Mouse (Mus musculus): ENCODE measurements around the gene Map3k4. TPM values are rescaled to one million over a fixed set of nuclear protein-coding genes. Genes with fewer than 3 reads are reported as not detected.
"Not testable (repeated sequence)": the region's sequence is repeated elsewhere in the genome, so short reads cannot be mapped to it uniquely, and the experiment has no call there.

The Map3k4 gene
- polyA plus RNA-seq, 1 experiment: 25.4 TPM

- Histone ChIP-seq H3K4me1 (ENCODE audit: control insufficient read depth, insufficient read depth, low read length) (peaks cover 5% of the 10 kb centered on the region), H3K27ac (ENCODE audit: insufficient read depth, low read length) (no peak overlapping the region)
- no peak for TF ChIP-seq CTCF (IDR thresholded peaks at IDR 0.05; ENCODE audit: extremely low read depth, insufficient read depth, low read length)
- TF ChIP-seq POLR2A (IDR thresholded peaks at IDR 0.05; ENCODE audit: extremely low read depth, insufficient read depth, low read length): no peak
Measured at GRCm38 (mm10) chr17:12231087-12231486, 87.5 kb downstream of the Map3k4 start.

GRCm38 (mm10) chr17:12230167-12230566 is 88.4 kb downstream of the Map3k4 start:
- Histone ChIP-seq H3K27ac (ENCODE audit: insufficient read depth, low read length) (no peak overlapping the region), H3K4me3 (ENCODE audit: insufficient read depth, low read length) (no peak overlapping the region), H3K4me1 (ENCODE audit: control insufficient read depth, insufficient read depth, low read length) (peaks cover 5% of the 10 kb centered on the region)
- TF ChIP-seq POLR2A (IDR thresholded peaks at IDR 0.05; ENCODE audit: extremely low read depth, insufficient read depth, low read length) (no peak), CTCF (IDR thresholded peaks at IDR 0.05; ENCODE audit: extremely low read depth, insufficient read depth, low read length) (no peak)

More at GRCm38 (mm10) chr17:12231087-12231486, 87.5 kb downstream of the Map3k4 start:
- H3K4me3 ChIP-seq (ENCODE audit: insufficient read depth, low read length): no peak overlapping the region

DNA sequence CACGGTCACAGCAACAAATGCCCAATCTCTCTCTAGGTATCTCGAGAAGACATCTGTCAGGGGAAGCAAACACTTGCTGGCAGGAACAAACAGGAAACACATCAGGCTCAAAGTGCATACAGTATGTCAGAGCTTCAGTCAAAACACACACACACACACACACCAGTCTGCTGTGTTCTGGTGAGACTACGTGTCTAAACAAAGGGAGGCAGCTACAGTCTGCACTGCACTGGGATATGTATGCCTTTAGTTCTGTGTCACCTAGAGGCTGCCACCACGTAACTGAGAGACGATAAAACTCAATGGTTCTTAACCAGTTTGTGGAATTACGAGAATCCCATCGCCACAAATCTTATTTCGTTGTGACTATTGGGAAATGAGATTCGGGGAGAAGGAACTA is 88.8 kb downstream of the Map3k4 start:
- no peak overlapping the region for H3K27ac ChIP-seq (ENCODE audit: insufficient read depth, low read length)
- H3K4me1 ChIP-seq (ENCODE audit: control insufficient read depth, insufficient read depth, low read length): peaks cover 5% of the 10 kb centered on the region
- no peak overlapping the region for H3K4me3 ChIP-seq (ENCODE audit: insufficient read depth, low read length)
- TF ChIP-seq CTCF (IDR thresholded peaks at IDR 0.05; ENCODE audit: extremely low read depth, insufficient read depth, low read length) (no peak), POLR2A (IDR thresholded peaks at IDR 0.05; ENCODE audit: extremely low read depth, insufficient read depth, low read length) (no peak)

DNA sequence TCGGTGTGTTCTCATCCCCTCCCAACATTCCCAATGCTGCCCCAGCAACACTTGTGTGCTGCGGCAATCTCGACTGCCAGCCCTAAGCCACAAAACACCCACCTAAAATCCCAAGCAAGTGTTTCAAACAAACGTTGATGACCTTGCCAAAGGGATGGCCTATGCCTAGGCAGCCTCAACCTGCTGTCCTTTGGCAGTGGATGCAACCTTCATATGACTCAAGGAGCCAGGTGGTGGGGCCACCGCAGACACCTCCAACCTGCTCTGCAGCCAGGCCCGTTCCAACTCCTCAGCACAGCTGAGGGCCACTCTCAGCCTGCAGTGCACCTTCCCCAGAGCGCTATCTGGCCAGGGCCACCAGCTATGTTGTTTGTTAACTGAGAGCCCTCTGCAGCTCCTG is 90.1 kb downstream of the Map3k4 start:
- Histone ChIP-seq H3K4me3 (ENCODE audit: insufficient read depth, low read length) (no peak overlapping the region), H3K4me1 (ENCODE audit: control insufficient read depth, insufficient read depth, low read length) (peaks cover 8% of the 10 kb centered on the region), H3K27ac (ENCODE audit: insufficient read depth, low read length) (no peak overlapping the region)
- no peak for TF ChIP-seq CTCF (IDR thresholded peaks at IDR 0.05; ENCODE audit: extremely low read depth, insufficient read depth, low read length)
- TF ChIP-seq POLR2A (IDR thresholded peaks at IDR 0.05; ENCODE audit: extremely low read depth, insufficient read depth, low read length): no peak

DNA sequence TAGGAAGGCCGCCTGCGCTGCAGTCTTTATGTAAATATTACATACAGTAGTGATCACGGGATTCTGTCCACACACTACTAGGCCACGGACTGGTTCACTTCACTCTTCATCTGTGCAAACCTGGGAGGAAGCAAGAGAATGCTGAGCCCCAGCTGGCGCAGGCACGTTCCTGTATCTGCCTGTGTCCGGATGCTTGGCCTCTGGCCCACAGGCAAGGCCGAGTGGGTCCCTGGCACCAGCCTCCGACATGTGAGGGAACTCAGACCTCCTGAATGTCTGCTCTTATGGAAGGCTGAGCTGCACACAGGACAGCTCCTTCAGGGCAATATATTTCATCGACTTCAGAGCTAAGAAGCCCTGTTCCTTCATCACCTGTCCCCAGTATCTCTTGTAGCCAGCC is 90.6 kb downstream of the Map3k4 start:
- Histone ChIP-seq H3K4me1 (ENCODE audit: control insufficient read depth, insufficient read depth, low read length) (peaks cover 8% of the 10 kb centered on the region), H3K4me3 (ENCODE audit: insufficient read depth, low read length) (no peak overlapping the region), H3K27ac (ENCODE audit: insufficient read depth, low read length) (no peak overlapping the region)
- TF ChIP-seq POLR2A (IDR thresholded peaks at IDR 0.05; ENCODE audit: extremely low read depth, insufficient read depth, low read length) (no peak), CTCF (IDR thresholded peaks at IDR 0.05; ENCODE audit: extremely low read depth, insufficient read depth, low read length) (no peak)

DNA sequence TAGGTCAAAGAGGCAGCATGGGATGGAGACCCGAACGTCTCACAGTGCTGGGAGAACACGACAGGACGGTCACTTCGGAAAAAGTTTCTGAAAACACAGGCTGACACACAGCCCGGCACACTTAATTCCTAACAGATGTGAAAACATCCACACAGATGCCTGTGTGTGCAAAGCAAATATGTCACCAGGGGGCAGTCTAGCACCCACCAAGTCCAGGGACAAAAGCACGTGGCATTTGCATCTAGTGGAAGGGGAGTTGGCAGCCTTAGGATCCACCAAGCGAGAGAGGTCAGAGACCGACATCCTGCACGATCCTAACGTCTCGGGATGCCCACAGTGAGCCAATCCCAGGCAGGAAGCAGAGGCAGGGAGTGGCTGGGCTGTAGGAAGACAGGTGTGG is 92.0 kb downstream of the Map3k4 start:
- TF ChIP-seq CTCF (IDR thresholded peaks at IDR 0.05; ENCODE audit: extremely low read depth, insufficient read depth, low read length) (peak; percentile 52; the same call in 1 of the 2 replicates), POLR2A (IDR thresholded peaks at IDR 0.05; ENCODE audit: extremely low read depth, insufficient read depth, low read length) (no peak)
- Histone ChIP-seq H3K4me3 (ENCODE audit: insufficient read depth, low read length) (no peak overlapping the region), H3K27ac (ENCODE audit: insufficient read depth, low read length) (no peak overlapping the region), H3K4me1 (ENCODE audit: control insufficient read depth, insufficient read depth, low read length) (peaks cover 8% of the 10 kb centered on the region)

DNA sequence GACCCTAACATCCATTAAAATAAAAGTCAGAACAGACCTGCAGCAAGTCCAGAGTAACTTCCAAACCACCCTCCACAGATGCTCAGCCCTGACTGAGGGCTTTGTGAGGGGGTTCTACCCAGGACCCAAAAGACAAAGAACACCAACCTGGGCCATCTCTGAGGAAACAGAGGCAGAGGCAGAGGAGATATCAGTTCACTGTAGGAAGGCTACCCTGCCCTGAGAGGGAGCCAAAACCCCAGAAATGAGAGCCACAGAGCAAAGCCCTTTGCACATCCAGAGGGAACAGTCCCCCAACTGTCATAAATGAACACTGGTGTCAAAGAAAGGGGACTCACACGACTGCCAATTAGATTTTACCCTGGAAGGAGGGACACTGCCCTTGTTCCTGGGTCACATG is 93.4 kb downstream of the Map3k4 start:
- TF ChIP-seq CTCF (IDR thresholded peaks at IDR 0.05; ENCODE audit: extremely low read depth, insufficient read depth, low read length) (peak; percentile 32; the same call in 1 of the 2 replicates), POLR2A (IDR thresholded peaks at IDR 0.05; ENCODE audit: extremely low read depth, insufficient read depth, low read length) (no peak)
- peaks cover 6% of the 10 kb centered on the region for H3K4me1 ChIP-seq (ENCODE audit: control insufficient read depth, insufficient read depth, low read length)
- no peak overlapping the region for H3K27ac ChIP-seq (ENCODE audit: insufficient read depth, low read length)
- no peak overlapping the region for H3K4me3 ChIP-seq (ENCODE audit: insufficient read depth, low read length)

DNA sequence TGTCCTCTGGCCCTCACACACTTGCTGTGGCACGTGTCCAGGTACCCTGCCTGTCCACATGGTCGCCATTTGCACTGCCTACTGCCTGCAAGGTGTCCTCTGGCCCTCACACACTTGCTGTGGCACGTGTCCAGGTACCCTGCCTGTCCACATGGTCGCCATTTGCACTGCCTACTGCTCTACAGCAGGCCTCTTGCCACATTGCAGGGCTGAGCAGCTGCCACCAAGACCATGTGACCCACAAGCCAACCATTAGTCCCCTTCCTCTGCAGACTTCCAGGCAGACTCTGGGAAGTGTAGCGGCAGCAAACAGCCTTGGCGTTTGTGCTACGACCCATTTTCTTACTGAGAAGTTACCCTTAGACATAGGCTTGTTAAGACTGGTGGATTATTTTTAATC is 94.0 kb downstream of the Map3k4 start:
- H3K27ac ChIP-seq (ENCODE audit: insufficient read depth, low read length); H3K4me3 ChIP-seq (ENCODE audit: insufficient read depth, low read length); H3K4me1 ChIP-seq (ENCODE audit: control insufficient read depth, insufficient read depth, low read length): not testable (repeated sequence)

DNA sequence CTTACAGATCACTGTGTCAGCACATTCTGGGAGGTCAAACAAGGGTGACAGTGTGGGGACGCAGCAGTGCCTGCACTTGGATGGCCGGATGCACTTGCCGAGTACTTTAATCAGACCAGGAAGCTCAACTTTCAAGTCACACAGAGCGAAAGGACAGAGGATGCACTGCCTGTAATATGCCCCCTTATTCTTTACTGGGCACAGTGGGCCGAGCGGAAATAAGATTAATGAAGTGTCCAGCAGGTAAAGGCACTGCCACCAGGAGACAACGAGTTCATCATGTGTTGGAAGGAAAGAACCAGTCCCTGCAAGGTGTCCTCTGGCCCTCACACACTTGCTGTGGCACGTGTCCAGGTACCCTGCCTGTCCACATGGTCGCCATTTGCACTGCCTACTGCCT is 94.5 kb downstream of the Map3k4 start:
- H3K27ac ChIP-seq (ENCODE audit: insufficient read depth, low read length): peak overlapping the region; percentile 5
- no peak for TF ChIP-seq POLR2A (IDR thresholded peaks at IDR 0.05; ENCODE audit: extremely low read depth, insufficient read depth, low read length)
- TF ChIP-seq CTCF (IDR thresholded peaks at IDR 0.05; ENCODE audit: extremely low read depth, insufficient read depth, low read length): no peak

GRCm38 (mm10) chr17:12223682-12224081 is 94.9 kb downstream of the Map3k4 start:
- TF ChIP-seq CTCF (IDR thresholded peaks at IDR 0.05; ENCODE audit: extremely low read depth, insufficient read depth, low read length): no peak
- TF ChIP-seq POLR2A (IDR thresholded peaks at IDR 0.05; ENCODE audit: extremely low read depth, insufficient read depth, low read length): no peak
- Histone ChIP-seq H3K4me3 (ENCODE audit: insufficient read depth, low read length) (no peak overlapping the region), H3K4me1 (ENCODE audit: control insufficient read depth, insufficient read depth, low read length) (peaks cover 5% of the 10 kb centered on the region), H3K27ac (ENCODE audit: insufficient read depth, low read length) (peak overlapping the region; percentile 5)

More for the DNA sequence above, 94.5 kb downstream of the Map3k4 start:
- Histone ChIP-seq H3K4me1 (ENCODE audit: control insufficient read depth, insufficient read depth, low read length) (peaks cover 5% of the 10 kb centered on the region), H3K4me3 (ENCODE audit: insufficient read depth, low read length) (no peak overlapping the region)

- no peak overlapping the region for H3K27ac ChIP-seq (ENCODE audit: insufficient read depth, low read length)
- TF ChIP-seq POLR2A (IDR thresholded peaks at IDR 0.05; ENCODE audit: extremely low read depth, insufficient read depth, low read length) (0 out of 2 replicates have a peak, but pooled peaks have one; percentile 20), CTCF (IDR thresholded peaks at IDR 0.05; ENCODE audit: extremely low read depth, insufficient read depth, low read length) (0 out of 2 replicates have a peak, but pooled peaks have one; percentile 10)
- H3K4me1 ChIP-seq (ENCODE audit: control insufficient read depth, insufficient read depth, low read length): peaks cover 5% of the 10 kb centered on the region
- H3K4me3 ChIP-seq (ENCODE audit: insufficient read depth, low read length): no peak overlapping the region
Measured at GRCm38 (mm10) chr17:12221926-12222325, 96.7 kb downstream of the Map3k4 start.
